Mouse (Mus musculus): ENCODE results near the gene Nfatc3. TPM values are rescaled to one million over a fixed set of nuclear protein-coding genes. Genes with fewer than 3 reads are reported as not detected.

The Nfatc3 gene
- total and polyA plus RNA-seq, 2 experiments from 2014 or later = 2.9 to 24.0 TPM

- Histone ChIP-seq H3K4me3 (ENCODE audit: low read length) (no peak overlapping the region), H3K27me3 (ENCODE audit: insufficient read depth, low read length) (no peaks in the 10 kb centered on the region), H3K4me2 (ENCODE audit: low read depth, low read length) (no peak overlapping the region), H3K9ac (replicated peaks; ENCODE audit: low read length) (no peak overlapping the region), H3K36me3 (ENCODE audit: insufficient read depth, low read length) (peaks cover 22% of the 10 kb centered on the region), H3K4me1 (ENCODE audit: insufficient read depth, low read length) (no peaks in the 10 kb centered on the region), H3K27ac (no peak overlapping the region), H3K9me3 (ENCODE audit: low read length) (no peaks in the 10 kb centered on the region)
- TF ChIP-seq CTCF (IDR thresholded peaks at IDR 0.05; ENCODE audit: low read depth) = no peak
- 34% methylated on average over 3 of the region's 3 CpGs for WGBS
- peak; percentile 39 for DNase-seq (ENCODE audit: low spot score)
- no peak for ATAC-seq
These were observed 3.6 kb upstream of the Nfatc3 start for GRCm38 (mm10) chr8:106055038-106055437.

GRCm38 (mm10) chr8:106056455-106056982, 2.1 kb upstream of the Nfatc3 start:
- no peaks in the 10 kb centered on the region for H3K9me3 ChIP-seq (ENCODE audit: low read length)
- TF ChIP-seq CTCF (IDR thresholded peaks at IDR 0.05; ENCODE audit: low read depth) = no peak
- peaks cover 15% of the 10 kb centered on the region for H3K36me3 ChIP-seq (ENCODE audit: insufficient read depth, low read length)
- H3K4me1 ChIP-seq (ENCODE audit: insufficient read depth, low read length) = peaks cover 5% of the 10 kb centered on the region; the same call in 1 of the 2 replicates
- H3K4me2 ChIP-seq (ENCODE audit: low read depth, low read length) = no peak overlapping the region
- no peak overlapping the region for H3K27ac ChIP-seq
- 84% methylated on average over 4 of the region's 4 CpGs for WGBS
- DNase-seq (ENCODE audit: low spot score) = no peak
- H3K27me3 ChIP-seq (ENCODE audit: insufficient read depth, low read length) = no peaks in the 10 kb centered on the region
- ATAC-seq = no peak
- no peak overlapping the region for H3K9ac ChIP-seq (replicated peaks; ENCODE audit: low read length)
- no peak overlapping the region for H3K4me3 ChIP-seq (ENCODE audit: low read length)

- ATAC-seq (peak; percentile 73), DNase-seq (ENCODE audit: low spot score) (peak; percentile 44)
- no peaks in the 10 kb centered on the region for H3K27me3 ChIP-seq (ENCODE audit: insufficient read depth, low read length)
- peaks cover 10% of the 10 kb centered on the region; the same call in 1 of the 2 replicates for H3K4me1 ChIP-seq (ENCODE audit: insufficient read depth, low read length)
- under 1% methylated on average over 69 of the region's 83 CpGs for WGBS
- H3K9ac ChIP-seq (replicated peaks; ENCODE audit: low read length) = peak overlapping the region; percentile 87
- TF ChIP-seq CTCF (IDR thresholded peaks at IDR 0.05; ENCODE audit: low read depth) = no peak
- H3K27ac ChIP-seq = peak overlapping the region; percentile 90
- peak overlapping the region; percentile 94 for H3K4me3 ChIP-seq (ENCODE audit: low read length)
- no peaks in the 10 kb centered on the region for H3K9me3 ChIP-seq (ENCODE audit: low read length)
- H3K4me2 ChIP-seq (ENCODE audit: low read depth, low read length) = peak overlapping the region; percentile 73
- H3K36me3 ChIP-seq (ENCODE audit: insufficient read depth, low read length) = no peaks in the 10 kb centered on the region
These were observed 1.2 kb downstream of the Nfatc3 start for GRCm38 (mm10) chr8:106059613-106060371.

GRCm38 (mm10) chr8:106060521-106060920, 1.9 kb downstream of the Nfatc3 start:
- H3K9me3 ChIP-seq (ENCODE audit: low read length) = no peaks in the 10 kb centered on the region
- WGBS = 3% methylated on average over 3 of the region's 3 CpGs
- no peaks in the 10 kb centered on the region for H3K27me3 ChIP-seq (ENCODE audit: insufficient read depth, low read length)
- peaks cover 10% of the 10 kb centered on the region; the same call in 1 of the 2 replicates for H3K4me1 ChIP-seq (ENCODE audit: insufficient read depth, low read length)
- DNase-seq (ENCODE audit: low spot score) (no peak), ATAC-seq (no peak)
- peak overlapping the region; percentile 73 for H3K4me2 ChIP-seq (ENCODE audit: low read depth, low read length)
- peak overlapping the region; percentile 94 for H3K4me3 ChIP-seq (ENCODE audit: low read length)
- H3K36me3 ChIP-seq (ENCODE audit: insufficient read depth, low read length) = no peaks in the 10 kb centered on the region
- H3K9ac ChIP-seq (replicated peaks; ENCODE audit: low read length) = peak overlapping the region; percentile 87
- no peak overlapping the region for H3K27ac ChIP-seq
- TF ChIP-seq CTCF (IDR thresholded peaks at IDR 0.05; ENCODE audit: low read depth) = no peak

- no peaks in the 10 kb centered on the region for H3K27me3 ChIP-seq (ENCODE audit: insufficient read depth, low read length)
- DNase-seq (ENCODE audit: low spot score) = no peak
- peaks cover 10% of the 10 kb centered on the region; the same call in 1 of the 2 replicates for H3K4me1 ChIP-seq (ENCODE audit: insufficient read depth, low read length)
- WGBS = 79% methylated on average over 6 of the region's 6 CpGs
- H3K9ac ChIP-seq (replicated peaks; ENCODE audit: low read length) = no peak overlapping the region; the same call in 1 of the 2 replicates
- H3K36me3 ChIP-seq (ENCODE audit: insufficient read depth, low read length) = no peaks in the 10 kb centered on the region
- H3K4me3 ChIP-seq (ENCODE audit: low read length) = no peak overlapping the region
- peak overlapping the region; percentile 73; the same call in 1 of the 2 replicates for H3K4me2 ChIP-seq (ENCODE audit: low read depth, low read length)
- H3K27ac ChIP-seq = no peak overlapping the region
- no peaks in the 10 kb centered on the region for H3K9me3 ChIP-seq (ENCODE audit: low read length)
- TF ChIP-seq CTCF (IDR thresholded peaks at IDR 0.05; ENCODE audit: low read depth) = no peak
- no peak for ATAC-seq
These were observed 3.0 kb downstream of the Nfatc3 start for GRCm38 (mm10) chr8:106061686-106062085.

GRCm38 (mm10) chr8:106063046-106063445, 4.4 kb downstream of the Nfatc3 start:
- Histone ChIP-seq H3K36me3 (ENCODE audit: insufficient read depth, low read length) (no peaks in the 10 kb centered on the region), H3K4me1 (ENCODE audit: insufficient read depth, low read length) (peaks cover 10% of the 10 kb centered on the region; the same call in 1 of the 2 replicates), H3K9me3 (ENCODE audit: low read length) (no peaks in the 10 kb centered on the region), H3K9ac (replicated peaks; ENCODE audit: low read length) (no peak overlapping the region), H3K27me3 (ENCODE audit: insufficient read depth, low read length) (no peaks in the 10 kb centered on the region), H3K4me3 (ENCODE audit: low read length) (no peak overlapping the region), H3K27ac (no peak overlapping the region), H3K4me2 (ENCODE audit: low read depth, low read length) (no peak overlapping the region)
- ATAC-seq = no peak
- no peak for DNase-seq (ENCODE audit: low spot score)
- no peak for TF ChIP-seq CTCF (IDR thresholded peaks at IDR 0.05; ENCODE audit: low read depth)
- 98% methylated on average over 7 of the region's 7 CpGs for WGBS

- WGBS = 95% methylated on average over 2 of the region's 2 CpGs
- ATAC-seq = no peak
- no peak overlapping the region for H3K27ac ChIP-seq
These were observed 8.1 kb downstream of the Nfatc3 start for GRCm38 (mm10) chr8:106066721-106067120.

More at GRCm38 (mm10) chr8:106066721-106067120, 8.1 kb downstream of the Nfatc3 start:
- Histone ChIP-seq H3K27me3 (ENCODE audit: insufficient read depth, low read length) (no peaks in the 10 kb centered on the region), H3K4me1 (ENCODE audit: insufficient read depth, low read length) (0 out of 2 replicates have a peak, but pooled peaks cover 3% of the 10 kb centered on the region), H3K4me3 (ENCODE audit: low read length) (no peak overlapping the region), H3K9me3 (ENCODE audit: low read length) (no peaks in the 10 kb centered on the region), H3K4me2 (ENCODE audit: low read depth, low read length) (no peak overlapping the region), H3K9ac (replicated peaks; ENCODE audit: low read length) (no peak overlapping the region), H3K36me3 (ENCODE audit: insufficient read depth, low read length) (no peaks in the 10 kb centered on the region)
- DNase-seq (ENCODE audit: low spot score) = no peak
- no peak for TF ChIP-seq CTCF (IDR thresholded peaks at IDR 0.05; ENCODE audit: low read depth)

Measured in hindbrain, postnatal 0 days (tissue).